Mouse (Mus musculus) lung, adult 10 weeks (tissue): ENCODE measurements around the gene Muc16. TPM values are rescaled to one million over a fixed set of nuclear protein-coding genes. Genes with fewer than 3 reads are reported as not detected.

Experiments used
- polyA plus RNA-seq: library from polyadenylated mRNA; stranded (reverse); fragments of 350-450 nt; fragmentation: Illumina TruSeq; extraction: RNeasy Lipid Tissue Mini Kit (QIAGEN cat#74804); gene quantifications from one replicate; pipeline ENCODE4 v1.2.3, GENCODE M21; 2014; ENCODE audit warnings: low read depth, low replicate concordance; ENCODE audit not compliant: insufficient read depth

Gene Muc16
- 3.7 TPM for polyA plus RNA-seq

DNA sequence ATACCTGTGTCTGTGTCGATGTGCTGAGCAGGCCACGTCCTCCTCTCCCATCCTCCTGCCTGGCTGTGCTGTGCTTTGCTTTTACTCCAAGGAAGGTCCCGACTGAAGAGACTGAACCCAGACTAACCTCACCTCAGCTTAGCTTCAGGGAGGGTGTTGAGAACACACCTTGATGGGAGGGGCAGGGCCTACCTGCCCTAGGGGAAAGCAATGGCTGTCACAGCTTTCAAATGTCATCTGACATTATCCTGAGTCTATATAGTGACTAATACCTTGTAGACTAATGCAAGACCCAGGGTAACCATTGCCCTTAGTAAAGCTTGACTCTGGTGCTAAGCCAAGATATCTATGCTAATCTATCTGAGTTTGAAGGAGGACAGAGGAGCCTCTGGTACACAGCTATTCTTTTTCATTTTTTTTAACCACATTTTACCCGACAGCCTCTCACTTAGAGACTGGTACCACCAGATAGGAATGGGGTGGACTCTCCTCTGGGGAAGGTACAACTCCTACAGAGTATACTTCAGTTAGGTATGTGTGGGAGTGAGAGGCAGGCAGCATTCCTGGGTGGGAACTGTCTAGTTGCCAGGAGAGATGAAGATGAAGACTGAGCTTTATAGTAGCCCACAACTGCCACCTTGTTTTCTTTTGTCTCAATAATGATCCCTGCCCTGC, at the start of gene Muc16:
Muc16 (minus strand) TSS at position 51 of the 675 bp plus-strand sequence.

DNA sequence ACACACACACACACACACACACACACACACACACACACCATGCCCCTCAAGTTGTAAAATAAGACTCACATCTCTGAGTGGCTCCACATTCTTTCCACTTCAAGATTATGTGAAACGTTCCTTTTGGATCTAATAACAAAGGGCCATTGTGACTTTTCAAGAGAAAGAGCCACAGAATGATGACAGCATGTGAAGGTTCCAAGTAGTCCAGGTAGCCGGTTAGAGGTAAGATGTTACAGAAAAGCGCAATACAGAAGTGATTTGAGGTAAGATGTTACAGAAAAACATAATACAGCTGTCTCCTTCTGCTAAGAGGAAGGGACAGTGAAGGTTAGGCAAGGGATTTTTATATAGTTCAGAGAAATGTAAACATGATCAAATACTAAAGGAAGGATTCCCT, 196.2 kb downstream of the Muc16 start, which contains the start of the genes Zfp558 and Mbd3l1:
Zfp558 (minus strand) TSS at position 101 of the 400 bp plus-strand sequence.
Mbd3l1 (plus strand) TSS at position 192 of the 400 bp plus-strand sequence.

Other genes with a start within 250 kb of the Muc16 start
- not detected for gene Mbd3l2, start 243.9 kb downstream of the Muc16 start, polyA plus RNA-seq
- 0.24 TPM for gene Zfp558, start 196.3 kb downstream of the Muc16 start, polyA plus RNA-seq
- gene Mbd3l1, start 196.2 kb downstream of the Muc16 start, polyA plus RNA-seq, result not detected
- gene Olfr24, start 89.5 kb upstream of the Muc16 start, polyA plus RNA-seq, result not detected
- not detected for gene Olfr828, start 145.0 kb upstream of the Muc16 start, polyA plus RNA-seq
- gene Olfr829, start 180.4 kb upstream of the Muc16 start, polyA plus RNA-seq, result not detected
- gene Olfr830, start 200.2 kb upstream of the Muc16 start, polyA plus RNA-seq, result not detected